ENCODE assay signal across 8 mouse cellular contexts in the genomic region with DNA sequence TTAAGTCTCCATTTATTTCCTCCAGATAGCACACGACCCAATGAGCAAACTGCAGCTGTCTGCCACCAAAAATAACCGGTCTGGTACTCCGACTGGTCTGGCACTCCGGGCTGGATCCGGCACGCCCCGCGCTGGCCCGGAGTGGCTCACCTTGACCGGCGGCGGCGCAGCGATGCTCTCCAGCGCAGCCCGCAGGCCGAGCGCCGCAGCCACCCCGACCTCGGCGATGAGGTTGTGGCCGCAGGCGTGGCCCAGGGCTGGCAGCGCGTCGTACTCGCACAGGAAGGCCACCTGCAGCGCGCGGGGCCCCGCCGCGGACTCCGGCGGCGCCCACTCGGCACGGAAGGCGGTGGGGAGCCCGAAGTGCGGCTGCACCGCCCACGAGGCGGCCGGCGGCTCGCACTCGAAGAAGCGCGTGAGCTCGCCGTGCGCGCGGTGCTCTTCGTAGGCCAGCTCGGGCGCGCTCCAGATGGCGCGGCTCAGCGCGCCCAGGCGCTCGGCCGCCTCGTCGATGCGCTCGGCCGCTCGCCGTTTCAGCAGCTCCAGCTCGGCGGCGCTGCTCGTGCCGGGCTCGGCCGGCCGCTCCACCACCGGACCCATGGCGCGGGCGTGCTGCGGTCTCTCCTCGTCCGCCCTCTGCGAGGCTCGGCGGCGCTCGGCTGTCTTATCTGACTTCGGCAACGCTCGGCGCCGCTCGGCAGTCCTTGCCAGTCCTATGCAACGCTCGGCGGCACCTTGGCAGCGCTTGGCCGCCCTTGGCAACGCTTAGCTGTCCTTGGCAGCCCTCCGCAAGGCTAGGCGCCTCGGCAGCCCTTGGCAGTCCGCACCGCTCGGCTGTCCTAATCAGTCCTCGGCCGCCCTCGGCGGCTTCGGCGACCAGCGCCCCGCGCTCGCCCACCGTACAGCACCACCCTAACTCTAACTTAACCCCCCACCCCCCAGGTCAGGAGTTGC. TPM values are rescaled to one million over a fixed set of nuclear protein-coding genes. Genes with fewer than 3 reads are reported as not detected.
DNase-seq lines count a peak whose midpoint lies in the region; ATAC-seq and TF ChIP-seq lines count a peak whose summit lies in the region.

No protein-coding gene starts in this region.

- TF ChIP-seq CTCF in Patski (IDR thresholded peaks at IDR 0.05): peak; percentile 72

- POLR2A ChIA-PET in Patski (lab: Charles Lee): no interaction called here

- in situ Hi-C loops in Patski (cut with MboI; ENCODE audit: low pct_unique_long_range_greater_than_20kb): no loop called here

- H3K27me3 ChIP-seq in Patski: peaks cover 9% of the 10 kb centered on the region
- H3K27me3 ChIP-seq in hindbrain, embryonic 13.5 days: 0 out of 2 replicates have a peak, but pooled peaks cover 3% of the 10 kb centered on the region

- peak overlapping the region; percentile 92 for H3K27ac ChIP-seq in hindbrain, embryonic 13.5 days

- peaks cover 18% of the 10 kb centered on the region for H3K36me3 ChIP-seq in hindbrain, embryonic 13.5 days

- ATAC-seq in Patski: peak; percentile 76
- peak; percentile 95 for ATAC-seq in hindbrain, embryonic 13.5 days (ENCODE audit: low FRiP score)

- H3K4me1 ChIP-seq in hindbrain, embryonic 13.5 days (replicated peaks): peaks cover 9% of the 10 kb centered on the region

- H3K9ac ChIP-seq in hindbrain, embryonic 13.5 days: peak overlapping the region; percentile 87

- CTCF ChIA-PET in Patski (lab: Charles Lee): interaction anchor here (1.1 to 1.3 kb wide), 4 partner anchors 11 to 107 kb away, joined by 3 to 4 read pairs (median 3); no protein-coding TSS in a partner anchor

- under 1% methylated on average over 121 of the region's 123 CpGs for WGBS in hindbrain, embryonic 13.5 days

- DNase-seq in Patski (ENCODE audit: low read depth, low spot score): peak; percentile 25
- DNase-seq in cerebellum, postnatal 4 days (ENCODE audit: low spot score in 2 of 2): peak; percentile 92 to 99
- peak; percentile 64 to 67 for DNase-seq in frontal cortex, postnatal 25 days (ENCODE audit: low spot score in 2 of 2)
- DNase-seq in layer of hippocampus, postnatal 25 days (ENCODE audit: extremely low spot score in 1 of 2, low spot score in 1 of 2): peak; percentile 76 to 82
- DNase-seq in lung, postnatal 10 days: peak; percentile 89
- peak; percentile 82 for DNase-seq in retina, embryonic 14.5 days (ENCODE audit: low spot score)
- DNase-seq in thymus, postnatal 25 days: peak; percentile 49

- H3K4me2 ChIP-seq in hindbrain, embryonic 13.5 days: peak overlapping the region; percentile 81

- H3K9me3 ChIP-seq in hindbrain, embryonic 13.5 days: 0 out of 2 replicates have a peak, but pooled peaks cover 1% of the 10 kb centered on the region

- peak overlapping the region; percentile 72 for H3K4me3 ChIP-seq in hindbrain, embryonic 13.5 days

RNA-seq across cellular contexts. Expression of a gene that starts 0.5 kb away (rescaled TPM):
- polyA plus RNA-seq in Patski (2021): 0.39 TPM
- 1.3 and 2.4 TPM in 2 replicates for polyA plus RNA-seq in hindbrain, embryonic 13.5 days (2015; fragmentation: Nextera tagmentation; extraction: Ambion mirVana)
- 10 to 100 TPM in 1 of 2 experiments, 1 to 10 TPM in 1; 9.4 to 13.4 TPM for total RNA-seq in layer of hippocampus, postnatal 25 days (2021)

RNA-seq across cellular contexts. Expression of a gene that starts 19.7 kb away (rescaled TPM):
- polyA plus RNA-seq in Patski (2021): 0.03 TPM
- 40.9 and 42.1 TPM in 2 replicates for polyA plus RNA-seq in hindbrain, embryonic 13.5 days (2015; fragmentation: Nextera tagmentation; extraction: Ambion mirVana)
- 10 to 100 TPM; 24.3 to 31.9 TPM for total RNA-seq in layer of hippocampus, postnatal 25 days (2021)

RNA-seq across cellular contexts. Expression of a gene that starts 56.7 kb away (rescaled TPM):
- polyA plus RNA-seq in Patski (2021): not detected
- polyA plus RNA-seq in hindbrain, embryonic 13.5 days (2015; fragmentation: Nextera tagmentation; extraction: Ambion mirVana): 0.17 and 0.21 TPM in 2 replicates
- total RNA-seq in layer of hippocampus, postnatal 25 days (2021): under 1 TPM in 1 of 2 experiments, not detected in 1; 0.20 TPM

Comparison
In these comparisons a context has a peak if more than half of its experiments do, and no peak if none do; other contexts are left out.
1. Peak in every context shown above with its lines: DNase-seq, ATAC-seq, H3K4me3 ChIP-seq and H3K27ac ChIP-seq.
2. DNase-seq: peak in every context shown above with its lines; median percentile 96 in cerebellum, postnatal 4 days; 89 in lung, postnatal 10 days; 82 in retina, embryonic 14.5 days; 79 in layer of hippocampus, postnatal 25 days; 66 in frontal cortex, postnatal 25 days; 49 in thymus, postnatal 25 days; 25 in Patski.
3. RNA of a gene that starts 19.7 kb away (polyA plus RNA-seq): 40.9 to 42.1 TPM in hindbrain, embryonic 13.5 days; 0.03 TPM in Patski (single experiment); every median in the first group is over 10 times any median in the second.